Mouse (Mus musculus) thymus, adult 2 months (tissue): ENCODE data around the gene Usp12.

Source experiments
- CTCF ChIP-seq: fragments of 200-500 bp; IDR thresholded peaks from 2 replicates; pipeline ENCODE4 v1.5.1; 2012; ENCODE audit warnings: mild to moderate bottlenecking, control low read depth, low read length, moderate library complexity, borderline replicate concordance; ENCODE audit not compliant: control insufficient read depth, poor library complexity, insufficient read depth; ENCODE audit errors: extremely low read depth
- POLR2A ChIP-seq: fragments of 200-500 bp; IDR thresholded peaks from 2 replicates; pipeline ENCODE4 v1.6.1; 2012; ENCODE audit warnings: mild to moderate bottlenecking, low read length, control low read depth, moderate library complexity; ENCODE audit not compliant: control insufficient read depth, poor library complexity, insufficient read depth; ENCODE audit errors: extremely low read depth

DNA sequence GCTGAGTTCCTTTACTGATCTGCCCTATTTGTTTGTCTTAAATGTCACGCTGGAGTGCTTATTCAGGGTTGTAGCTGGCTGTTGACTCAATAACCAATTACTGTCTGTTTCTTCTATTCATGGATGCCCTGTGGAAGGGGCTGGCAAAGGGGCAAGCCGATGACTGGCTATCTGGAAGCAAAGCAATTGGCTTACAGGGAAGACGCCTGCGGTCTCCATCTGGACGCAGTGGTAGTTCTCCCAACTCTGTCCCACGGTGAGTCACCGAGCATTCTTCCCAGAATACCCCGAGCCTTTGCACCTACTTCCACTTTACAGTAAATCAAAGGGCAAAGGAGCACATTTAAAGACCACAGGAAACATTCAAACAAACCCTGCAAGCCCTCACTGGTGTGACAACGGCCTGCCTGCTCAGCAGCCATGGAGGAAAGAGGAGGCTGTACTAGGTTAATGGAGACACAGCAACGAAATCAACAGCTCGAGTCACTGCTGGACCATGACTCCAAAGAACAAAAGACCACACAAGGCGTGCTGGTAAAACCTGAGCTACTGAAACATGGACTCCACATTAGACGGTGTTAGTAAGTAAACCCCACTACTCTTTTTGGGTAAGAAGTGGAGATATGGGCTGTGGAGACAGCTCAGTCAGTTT, 17.7 kb downstream of the Usp12 start:
- TF ChIP-seq CTCF = no peak
- no peak for TF ChIP-seq POLR2A
